Mouse (Mus musculus): ENCODE measurements around the gene 9230102O04Rik.

- TF ChIP-seq CTCF (IDR thresholded peaks at IDR 0.05; ENCODE audit: low read depth) (no peak), EP300 (optimal IDR thresholded peaks at IDR 0.05) (no peak)
These were observed 8.5 kb upstream of the 9230102O04Rik start for GRCm38 (mm10) chr2:9897846-9898245.

All from stomach, postnatal 0 days (tissue).